Mouse (Mus musculus) cerebellum, adult 2 months (tissue): Measurements from ENCODE around the gene Lurap1l. TPM values are rescaled to one million over a fixed set of nuclear protein-coding genes. Genes with fewer than 3 reads are reported as not detected.

Experiments
- DNase-seq, 2 experiments: peaks; one replicate each; pipeline ENCODE4 v3.0.0; 2021
- H3K27ac ChIP-seq: fragments of 200-500 bp; 2 replicates; pipeline ENCODE4 v1.5.1; 2012; ENCODE audit warnings: low read length, control low read depth, inconsistent platforms; ENCODE audit not compliant: insufficient read depth
- H3K27me3 ChIP-seq: fragments of 200-500 bp; 2 replicates; pipeline ENCODE4 v1.6.1; 2012; ENCODE audit warnings: inconsistent platforms, mild to moderate bottlenecking, low read length, moderate library complexity; ENCODE audit not compliant: control insufficient read depth, insufficient read depth
- H3K4me1 ChIP-seq: fragments of 200-500 bp; 2 replicates; pipeline ENCODE4 v1.6.1; 2011; ENCODE audit warnings: low read length; ENCODE audit not compliant: control insufficient read depth, insufficient read depth
- H3K4me3 ChIP-seq: fragments of 200-500 bp; replicated peaks from 2 replicates; pipeline ENCODE3; 2011; ENCODE audit warnings: mild to moderate bottlenecking, low read depth, low read length, control low read depth; ENCODE audit not compliant: insufficient read depth
- CTCF ChIP-seq: fragments of 200-500 bp; IDR thresholded peaks from 2 replicates; pipeline ENCODE4 v1.5.1; 2011; ENCODE audit warnings: low read depth, mild to moderate bottlenecking, control low read depth, low read length, moderate library complexity, borderline replicate concordance; ENCODE audit not compliant: insufficient read depth
- POLR2A ChIP-seq: fragments of 200-500 bp; IDR thresholded peaks from 2 replicates; pipeline ENCODE4 v1.6.1; 2011; ENCODE audit warnings: low read length, control low read depth, borderline replicate concordance; ENCODE audit not compliant: insufficient read depth
- WGBS: fragments of 180-500 bp; shearing (Covaris S2); methylation state at CpG from one replicate; pipeline ENCODE4 v1.1.7; 2018; 5-methylcytosine and 5-hydroxymethylcytosine counted together
- polyA plus RNA-seq: library from polyadenylated mRNA; depleted of rRNA; stranded (reverse); fragments of >200 nt; gene quantifications from 2 replicates; pipeline ENCODE4 v1.2.3, GENCODE M21; 2012

Gene Lurap1l
- polyA plus RNA-seq, 1 experiment: 7.0 TPM

- no peak for DNase-seq
Measured at GRCm38 (mm10) chr4:80918526-80919129, 8.2 kb downstream of the Lurap1l start.

DNA sequence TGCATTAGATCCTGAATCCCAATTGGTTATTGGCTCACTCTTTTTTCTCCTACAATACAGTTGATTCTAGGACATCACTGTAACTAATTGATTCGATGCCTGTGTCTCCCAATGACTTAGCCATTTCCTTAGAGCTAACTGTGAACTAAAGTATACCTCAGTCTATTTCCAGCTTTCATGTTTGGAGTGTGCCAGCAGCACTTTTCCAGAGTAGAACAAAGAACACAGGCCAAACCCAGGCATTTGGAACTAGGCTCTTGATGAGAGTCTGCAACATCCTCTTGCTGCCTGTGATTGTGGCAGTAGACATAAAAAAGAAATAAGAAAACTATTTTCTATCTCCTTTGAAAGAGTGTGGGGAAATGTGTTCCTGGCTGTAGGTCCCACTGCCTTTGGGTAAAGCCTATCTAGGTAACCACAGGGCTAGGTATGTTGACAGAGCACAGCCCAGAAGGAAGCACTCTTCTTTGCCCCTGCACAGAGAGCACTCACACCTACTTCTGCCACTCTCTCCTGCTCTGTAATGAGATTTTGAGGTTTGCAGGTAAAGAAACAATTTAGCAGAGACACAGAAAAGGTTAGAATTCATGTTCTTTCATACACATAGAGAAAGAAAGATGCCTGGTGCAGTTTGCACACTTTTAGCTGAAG lies 8.9 kb downstream of the Lurap1l start:
- DNase-seq: no peak
- no peak overlapping the region for H3K4me3 ChIP-seq
- 41% methylated on average over 1 of the region's 1 CpGs for WGBS
- H3K4me1 ChIP-seq: no peaks in the 10 kb centered on the region
- H3K27me3 ChIP-seq: no peaks in the 10 kb centered on the region
- no peak for TF ChIP-seq POLR2A
- no peak for TF ChIP-seq CTCF
- no peak overlapping the region for H3K27ac ChIP-seq

More at GRCm38 (mm10) chr4:80918526-80919129, 8.2 kb downstream of the Lurap1l start:
- H3K27ac ChIP-seq: no peak overlapping the region
- H3K27me3 ChIP-seq: no peaks in the 10 kb centered on the region
- WGBS: 67% methylated on average over 3 of the region's 3 CpGs
- no peak overlapping the region for H3K4me3 ChIP-seq
- no peak for TF ChIP-seq CTCF
- no peak for TF ChIP-seq POLR2A
- H3K4me1 ChIP-seq: no peaks in the 10 kb centered on the region

GRCm38 (mm10) chr4:80921646-80922489 lies 11.4 kb downstream of the Lurap1l start:
- no peak overlapping the region for H3K27ac ChIP-seq
- no peaks in the 10 kb centered on the region for H3K4me1 ChIP-seq
- no peak overlapping the region for H3K4me3 ChIP-seq
- H3K27me3 ChIP-seq: no peaks in the 10 kb centered on the region
- DNase-seq: no peak
- TF ChIP-seq POLR2A (no peak), CTCF (no peak)
- 93% methylated on average over 4 of the region's 4 CpGs for WGBS

GRCm38 (mm10) chr4:80922654-80923053 lies 12.2 kb downstream of the Lurap1l start:
- no peaks in the 10 kb centered on the region for H3K4me1 ChIP-seq
- TF ChIP-seq POLR2A (no peak), CTCF (no peak)
- 96% methylated on average over 2 of the region's 2 CpGs for WGBS
- H3K27ac ChIP-seq: no peak overlapping the region
- H3K4me3 ChIP-seq: no peak overlapping the region
- H3K27me3 ChIP-seq: no peaks in the 10 kb centered on the region
- no peak for DNase-seq

DNA sequence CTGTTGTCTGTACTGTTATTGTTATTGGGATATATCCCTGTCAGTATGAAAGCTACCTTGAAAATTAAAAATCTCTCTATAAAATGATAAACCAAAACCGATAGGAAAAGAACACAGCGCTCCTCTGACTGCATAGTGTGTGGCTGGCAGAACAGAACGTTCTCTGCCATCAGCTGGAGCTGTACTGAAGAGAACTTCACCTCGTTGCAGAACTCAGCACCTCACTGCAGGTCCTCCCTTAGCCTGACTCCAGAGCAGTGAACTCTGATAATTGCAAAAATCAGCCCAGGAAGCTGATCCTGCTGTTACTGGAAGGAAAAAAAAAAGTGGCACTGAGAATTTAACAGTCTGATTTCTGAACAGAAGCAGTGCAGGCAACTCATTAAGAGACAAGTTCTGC lies 14.4 kb downstream of the Lurap1l start:
- DNase-seq: no peak
- no peak for TF ChIP-seq POLR2A
- TF ChIP-seq CTCF: no peak
- 77% methylated on average over 4 of the region's 4 CpGs for WGBS
- Histone ChIP-seq H3K4me1 (no peaks in the 10 kb centered on the region), H3K4me3 (no peak overlapping the region), H3K27me3 (no peaks in the 10 kb centered on the region), H3K27ac (no peak overlapping the region)

DNA sequence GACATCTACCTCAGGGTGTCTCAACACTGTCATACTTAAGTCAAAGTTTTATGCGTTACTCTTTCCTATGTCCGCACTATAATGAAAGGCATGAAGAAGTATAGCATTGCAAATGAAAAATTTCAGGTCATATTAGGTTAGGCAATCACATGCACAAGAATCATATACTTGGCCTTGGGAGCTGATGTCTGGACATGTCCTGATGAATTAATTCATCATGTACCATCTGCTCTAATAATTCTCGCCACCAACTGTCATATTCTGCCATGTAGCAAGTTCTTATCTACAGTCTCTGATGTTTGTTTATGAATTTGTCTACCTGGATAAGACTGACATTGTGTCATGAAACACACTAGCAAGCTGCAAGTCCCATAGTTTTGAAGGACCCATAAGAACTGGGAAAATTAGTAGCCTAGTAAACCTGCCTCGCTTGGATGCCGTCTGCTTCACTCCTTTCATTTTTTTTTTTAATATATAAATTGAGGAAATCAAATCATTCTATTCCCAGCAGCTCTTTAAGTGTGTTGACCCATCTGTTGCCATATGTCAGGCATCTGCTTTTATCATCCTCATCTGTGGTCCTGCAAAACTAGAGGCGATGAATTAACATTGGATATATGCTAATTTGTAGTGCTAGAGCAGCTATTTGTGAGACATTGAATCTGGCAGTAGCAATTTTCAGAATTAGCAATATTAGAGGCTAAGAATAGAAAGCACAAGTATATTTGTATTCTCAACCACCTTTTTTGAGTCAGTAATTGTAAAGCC lies 15.5 kb downstream of the Lurap1l start:
- no peaks in the 10 kb centered on the region for H3K27me3 ChIP-seq
- no peaks in the 10 kb centered on the region for H3K4me1 ChIP-seq
- WGBS: 59% methylated on average over 6 of the region's 6 CpGs
- DNase-seq: peak in 1 of 2 experiments; percentile 6
- H3K27ac ChIP-seq: no peak overlapping the region
- TF ChIP-seq POLR2A (no peak), CTCF (no peak)
- no peak overlapping the region for H3K4me3 ChIP-seq

- Histone ChIP-seq H3K4me3 (no peak overlapping the region), H3K27me3 (no peaks in the 10 kb centered on the region), H3K27ac (no peak overlapping the region), H3K4me1 (no peaks in the 10 kb centered on the region)
- TF ChIP-seq CTCF: no peak
- TF ChIP-seq POLR2A: no peak
- WGBS: 95% methylated on average over 3 of the region's 3 CpGs
- DNase-seq: no peak
Measured at GRCm38 (mm10) chr4:80934749-80935148, 24.3 kb downstream of the Lurap1l start.
